Mouse (Mus musculus) embryo, embryonic 11 days (tissue): ENCODE results near the gene Acp1.

Source experiments
- DNase-seq: peaks from one replicate; pipeline ENCODE4 v3.0.0-alpha.2; 2015

Acp1 gene

GRCm38 (mm10) chr12:30856172-30856571, 55.2 kb downstream of the Acp1 start:
- no peak for DNase-seq

- peak; percentile 5 for DNase-seq
These were observed 55.8 kb downstream of the Acp1 start for GRCm38 (mm10) chr12:30855442-30856159.

DNA sequence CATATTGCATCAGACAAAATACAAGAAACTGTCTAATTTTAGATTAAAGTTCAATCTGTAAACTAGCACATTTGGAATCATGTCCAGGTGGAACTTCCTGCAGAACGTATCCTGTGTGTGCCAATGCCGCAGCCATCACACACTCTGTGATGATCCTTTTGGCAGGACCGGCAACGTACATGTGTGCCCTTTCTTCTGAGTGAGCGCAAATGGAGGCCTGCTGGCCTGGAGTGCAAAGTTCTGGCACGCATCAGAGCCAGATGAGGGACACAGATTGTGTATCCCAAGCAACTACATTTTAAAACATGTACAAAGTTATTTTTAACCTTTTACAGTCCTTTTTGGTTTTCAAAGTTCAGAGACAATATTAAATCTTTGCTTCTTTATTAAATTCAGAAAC, 59.5 kb downstream of the Acp1 start:
- DNase-seq: no peak

DNA sequence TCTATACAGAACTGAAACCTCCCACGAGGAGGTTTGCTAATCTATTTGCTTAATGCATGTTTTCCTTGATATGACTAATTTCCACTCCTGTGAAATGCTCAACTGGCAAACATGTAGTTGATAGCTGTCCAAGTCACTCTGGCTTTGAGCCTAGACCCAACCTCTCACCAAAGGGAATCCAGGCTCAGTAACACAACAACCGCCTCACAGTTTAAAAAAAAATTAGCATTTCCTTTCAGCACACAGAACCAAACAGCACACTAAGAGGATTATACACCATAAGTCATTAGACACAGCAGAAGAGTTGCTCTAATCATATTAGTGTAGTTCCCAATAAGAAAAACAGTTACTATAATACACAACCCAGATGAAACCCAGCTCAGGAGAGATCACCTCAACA, 60.5 kb downstream of the Acp1 start:
- no peak for DNase-seq

DNA sequence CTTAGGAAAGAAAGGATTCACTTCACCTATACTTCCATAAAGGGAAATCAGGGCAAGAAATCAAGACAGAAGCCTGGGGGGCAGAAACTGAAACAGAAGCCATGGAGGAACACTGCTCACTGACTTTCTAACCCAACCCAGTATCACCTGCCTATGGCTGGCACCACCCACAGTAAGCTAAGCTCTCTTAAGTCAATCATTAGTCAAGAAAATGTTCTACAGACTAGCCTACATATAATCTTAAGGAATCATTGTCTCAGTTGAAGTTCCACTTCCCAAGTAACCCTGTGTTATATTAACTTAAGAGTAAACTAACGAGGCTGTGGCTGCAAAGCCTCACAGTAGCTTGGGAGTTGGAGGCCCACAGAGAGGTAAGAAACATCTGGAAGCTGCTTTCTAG, 62.9 kb downstream of the Acp1 start:
- no peak for DNase-seq
